Mouse (Mus musculus) small intestine, adult 2 months (tissue): ENCODE results near the gene Trappc2l. TPM values are rescaled to one million over a fixed set of nuclear protein-coding genes. Genes with fewer than 3 reads are reported as not detected.

Experiments used
- H3K27ac ChIP-seq: fragments of 200-500 bp; 2 replicates; pipeline ENCODE4 v1.5.1; 2012; ENCODE audit warnings: low read depth, low read length, control low read depth, inconsistent platforms; ENCODE audit not compliant: insufficient read depth
- H3K27me3 ChIP-seq: fragments of 200-500 bp; 2 replicates; pipeline ENCODE4 v1.6.1; 2012; ENCODE audit warnings: mild to moderate bottlenecking, moderate library complexity, low read length, inconsistent platforms; ENCODE audit not compliant: control insufficient read depth, insufficient read depth
- H3K36me3 ChIP-seq: fragments of 200-500 bp; 2 replicates; pipeline ENCODE4 v1.6.1; 2012; ENCODE audit warnings: mild to moderate bottlenecking, low read length, control low read depth, inconsistent platforms; ENCODE audit not compliant: control insufficient read depth, insufficient read depth
- H3K4me1 ChIP-seq: fragments of 200-500 bp; 2 replicates; pipeline ENCODE4 v1.6.1; 2012; ENCODE audit warnings: low read length, inconsistent platforms, mixed read lengths; ENCODE audit not compliant: control insufficient read depth, insufficient read depth, insufficient read length
- H3K4me3 ChIP-seq: fragments of 200-500 bp; 2 replicates; pipeline ENCODE4 v1.5.1; 2012; ENCODE audit warnings: low read depth, mild to moderate bottlenecking, control low read depth, inconsistent platforms, low read length, moderate library complexity
- CTCF ChIP-seq: fragments of 200-500 bp; IDR thresholded peaks from 2 replicates; pipeline ENCODE4 v1.5.1; 2012; ENCODE audit warnings: low read depth, mild to moderate bottlenecking, control low read depth, inconsistent platforms, low read length, moderate library complexity, mixed read lengths; ENCODE audit not compliant: insufficient replicate concordance, insufficient read length; ENCODE audit errors: extremely low read depth
- POLR2A ChIP-seq: fragments of 200-500 bp; IDR thresholded peaks from 2 replicates; pipeline ENCODE4 v1.6.1; 2012; ENCODE audit warnings: low read depth, mild to moderate bottlenecking, control low read depth, inconsistent platforms, low read length, moderate library complexity
- WGBS: fragments of 180-500 bp; shearing (Covaris S2); methylation state at CpG from one replicate; pipeline ENCODE4 v1.1.7; 2018; 5-methylcytosine and 5-hydroxymethylcytosine counted together
- polyA plus RNA-seq: library from polyadenylated mRNA; depleted of rRNA; stranded (reverse); fragments of >200 nt; gene quantifications from 2 replicates; pipeline ENCODE4 v1.2.3, GENCODE M21; 2012

Gene Trappc2l
- polyA plus RNA-seq, 1 experiment, result 161 TPM

DNA sequence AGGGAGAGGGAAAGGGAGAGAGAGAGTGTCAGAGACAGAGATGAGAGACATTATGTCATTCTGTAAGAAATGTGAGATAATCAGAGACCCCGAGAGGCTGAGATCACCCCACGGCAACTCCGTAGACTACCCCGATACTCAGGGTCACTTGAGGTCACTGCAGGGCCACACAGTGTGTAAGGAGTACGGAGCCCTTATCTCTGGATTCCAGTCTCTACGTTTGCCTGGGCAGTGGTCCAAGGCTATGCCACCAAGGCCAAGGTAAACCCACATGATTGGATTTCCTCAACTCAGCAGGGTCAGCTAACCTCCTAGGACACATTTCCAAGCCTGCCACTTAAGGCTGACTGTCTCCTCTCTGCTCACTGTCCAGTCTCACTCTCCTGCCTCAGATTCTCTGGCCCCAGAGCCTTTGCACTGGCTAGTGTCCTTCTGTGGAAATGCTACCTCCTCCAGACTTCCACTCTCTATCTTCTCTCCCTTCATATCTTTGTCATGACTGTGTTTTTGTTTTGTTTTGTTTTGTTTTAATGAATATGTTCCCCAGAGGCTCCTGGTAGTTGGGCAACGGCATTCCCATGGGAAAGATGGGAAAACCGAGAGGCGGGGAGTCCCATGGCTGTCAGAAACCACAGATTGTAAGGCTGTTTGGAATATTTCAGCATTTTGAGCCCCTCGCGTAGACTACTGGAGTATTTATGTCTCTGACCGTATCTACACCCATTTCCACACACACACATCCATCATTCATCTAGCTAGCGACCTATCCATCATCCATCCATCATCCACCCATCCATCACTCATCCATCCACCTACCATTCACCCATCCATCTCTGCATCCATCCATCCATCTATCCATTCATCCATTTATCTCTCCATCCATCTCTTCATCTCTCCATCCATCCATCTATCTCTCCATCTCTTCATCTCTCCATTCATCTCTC is 44.9 kb downstream of the Trappc2l start:
- TF ChIP-seq POLR2A (no peak), CTCF (no peak)
- H3K4me1 ChIP-seq, result peaks cover 8% of the 10 kb centered on the region
- H3K4me3 ChIP-seq, result no peak overlapping the region
- WGBS, result 51% methylated on average over 13 of the region's 13 CpGs
- H3K36me3 ChIP-seq, result no peaks in the 10 kb centered on the region; the same call in 1 of the 2 replicates
- no peaks in the 10 kb centered on the region for H3K27me3 ChIP-seq
- peak overlapping the region; percentile 44; the same call in 1 of the 2 replicates for H3K27ac ChIP-seq

- 76% methylated on average over 10 of the region's 10 CpGs for WGBS
- no peaks in the 10 kb centered on the region for H3K27me3 ChIP-seq
- no peak for TF ChIP-seq POLR2A
- TF ChIP-seq CTCF, result no peak
- no peaks in the 10 kb centered on the region; the same call in 1 of the 2 replicates for H3K36me3 ChIP-seq
- H3K27ac ChIP-seq, result no peak overlapping the region
- peaks cover 15% of the 10 kb centered on the region for H3K4me1 ChIP-seq
- H3K4me3 ChIP-seq, result no peak overlapping the region
Measured at GRCm38 (mm10) chr8:122658149-122658806, 46.8 kb downstream of the Trappc2l start.

- TF ChIP-seq POLR2A (no peak), CTCF (no peak)
- Histone ChIP-seq H3K27me3 (no peaks in the 10 kb centered on the region), H3K36me3 (no peaks in the 10 kb centered on the region; the same call in 1 of the 2 replicates), H3K4me3 (no peak overlapping the region), H3K27ac (no peak overlapping the region), H3K4me1 (peaks cover 15% of the 10 kb centered on the region)
- WGBS, result 77% methylated on average over 9 of the region's 9 CpGs
Measured at GRCm38 (mm10) chr8:122658807-122659160, 47.3 kb downstream of the Trappc2l start.

DNA sequence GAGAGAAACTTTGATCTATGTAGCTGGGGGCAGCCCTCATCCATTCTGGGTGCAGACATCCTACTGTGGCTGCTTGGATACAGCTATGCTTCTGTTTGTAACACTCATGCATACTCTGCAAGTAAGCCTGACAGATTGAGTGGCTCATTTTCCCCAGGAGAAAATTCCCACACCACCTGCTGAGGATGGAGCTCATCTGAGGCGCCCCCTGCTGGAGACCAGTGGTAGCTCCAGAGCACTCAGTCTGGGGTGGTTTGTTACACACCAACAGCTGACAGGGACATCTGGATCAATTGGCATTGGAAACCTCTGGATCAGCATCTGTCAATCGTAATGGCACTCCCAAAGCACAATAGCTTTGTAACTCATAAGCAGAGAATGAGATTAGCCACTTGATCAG is 48.6 kb downstream of the Trappc2l start:
- peaks cover 19% of the 10 kb centered on the region for H3K4me1 ChIP-seq
- H3K4me3 ChIP-seq, result no peak overlapping the region
- WGBS, result 61% methylated on average over 2 of the region's 2 CpGs
- H3K36me3 ChIP-seq, result no peaks in the 10 kb centered on the region; the same call in 1 of the 2 replicates
- H3K27me3 ChIP-seq, result no peaks in the 10 kb centered on the region
- H3K27ac ChIP-seq, result no peak overlapping the region
- TF ChIP-seq POLR2A (no peak), CTCF (peak; percentile 86; the same call in 1 of the 2 replicates)

- 50% methylated on average over 7 of the region's 7 CpGs for WGBS
- H3K27ac ChIP-seq, result no peak overlapping the region; the same call in 1 of the 2 replicates
- H3K36me3 ChIP-seq, result no peaks in the 10 kb centered on the region
- peaks cover 23% of the 10 kb centered on the region for H3K4me1 ChIP-seq
- no peak overlapping the region for H3K4me3 ChIP-seq
- H3K27me3 ChIP-seq, result no peaks in the 10 kb centered on the region
- TF ChIP-seq POLR2A, result no peak
- no peak for TF ChIP-seq CTCF
Measured at GRCm38 (mm10) chr8:122661138-122661537, 49.7 kb downstream of the Trappc2l start.

DNA sequence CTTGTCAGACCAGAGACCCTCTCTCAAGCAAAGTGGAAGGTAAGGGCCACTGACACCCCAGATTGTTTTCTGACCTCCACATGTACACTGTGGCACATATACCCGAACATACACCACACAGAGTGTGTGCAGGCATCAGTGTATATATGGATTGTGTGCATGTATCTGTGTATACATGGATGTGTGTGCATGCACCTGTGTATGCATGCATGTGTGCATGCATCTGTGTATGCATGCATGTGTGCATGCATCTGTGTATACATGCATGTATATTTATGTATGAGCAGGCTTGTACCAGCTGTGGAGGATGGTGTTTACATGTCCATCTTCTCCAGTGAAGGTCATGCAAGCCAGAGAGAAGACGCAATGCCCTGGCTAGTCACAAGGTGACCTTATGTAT is 50.5 kb downstream of the Trappc2l start:
- no peak for TF ChIP-seq POLR2A
- TF ChIP-seq CTCF, result no peak

DNA sequence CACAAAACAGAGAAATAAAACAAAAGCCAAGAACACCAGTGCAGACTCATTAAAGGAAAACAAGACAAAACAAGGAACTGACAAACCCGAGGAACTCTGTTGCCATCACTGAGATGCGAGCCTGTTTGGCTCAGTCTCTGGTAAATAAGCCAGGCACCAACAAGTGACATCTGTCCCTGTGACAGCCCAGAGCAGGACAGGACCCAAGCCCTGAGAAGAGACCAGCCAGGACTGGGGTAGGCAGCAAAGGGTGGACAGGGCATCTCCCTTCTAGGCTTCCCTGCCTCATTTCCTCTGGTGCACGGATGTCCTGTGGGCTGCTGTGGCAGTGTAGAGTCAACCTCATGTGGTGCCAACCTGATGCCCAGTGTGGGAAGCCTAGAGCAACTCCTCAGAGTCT is 51.7 kb downstream of the Trappc2l start:
- H3K4me1 ChIP-seq, result peaks cover 33% of the 10 kb centered on the region
- no peak for TF ChIP-seq CTCF
- no peak for TF ChIP-seq POLR2A
- no peaks in the 10 kb centered on the region for H3K27me3 ChIP-seq
- H3K27ac ChIP-seq, result no peak overlapping the region
- no peaks in the 10 kb centered on the region for H3K36me3 ChIP-seq
- no peak overlapping the region for H3K4me3 ChIP-seq
- WGBS, result 64% methylated on average over 3 of the region's 3 CpGs

More for the DNA sequence above, 50.5 kb downstream of the Trappc2l start:
- Histone ChIP-seq H3K36me3 (no peaks in the 10 kb centered on the region), H3K4me3 (no peak overlapping the region), H3K27me3 (no peaks in the 10 kb centered on the region), H3K27ac (no peak overlapping the region), H3K4me1 (peaks cover 30% of the 10 kb centered on the region)
- 78% methylated on average over 2 of the region's 2 CpGs for WGBS
